Mouse (Mus musculus): Measurements from ENCODE around the gene Matn1. TPM values are rescaled to one million over a fixed set of nuclear protein-coding genes. Genes with fewer than 3 reads are reported as not detected.

Matn1 gene
- polyA plus RNA-seq, 1 experiment from 2014 or later, result 0.12 TPM

- no peaks in the 10 kb centered on the region for H3K27me3 ChIP-seq (ENCODE audit: control insufficient read depth, insufficient read depth, low read length)
- no peak for ATAC-seq (ENCODE audit: insufficient number of reproducible peaks, insufficient read depth, low FRiP score, low read depth)
- H3K4me3 ChIP-seq (ENCODE audit: low read depth, low read length), result no peak overlapping the region
- no peaks in the 10 kb centered on the region for H3K9me3 ChIP-seq (ENCODE audit: control insufficient read depth, low read depth, low read length)
- H3K4me2 ChIP-seq (replicated peaks; ENCODE audit: low read depth, low read length), result no peak overlapping the region
- H3K36me3 ChIP-seq (ENCODE audit: control insufficient read depth, insufficient read depth, low read length), result no peaks in the 10 kb centered on the region
- no peaks in the 10 kb centered on the region for H3K4me1 ChIP-seq (ENCODE audit: control insufficient read depth, insufficient read depth, low read length)
- H3K27ac ChIP-seq (ENCODE audit: low read length), result no peak overlapping the region
- H3K9ac ChIP-seq (replicated peaks; ENCODE audit: low read depth, low read length), result no peak overlapping the region
- WGBS, result 47% methylated on average over 12 of the region's 12 CpGs
Measured at GRCm38 (mm10) chr4:130920951-130921693, 23.1 kb upstream of the Matn1 start.

- H3K36me3 ChIP-seq (ENCODE audit: control insufficient read depth, insufficient read depth, low read length), result no peaks in the 10 kb centered on the region
- H3K4me2 ChIP-seq (replicated peaks; ENCODE audit: low read depth, low read length), result no peak overlapping the region
- H3K9me3 ChIP-seq (ENCODE audit: control insufficient read depth, low read depth, low read length), result no peaks in the 10 kb centered on the region
- no peak overlapping the region for H3K9ac ChIP-seq (replicated peaks; ENCODE audit: low read depth, low read length)
- H3K4me3 ChIP-seq (ENCODE audit: low read depth, low read length), result no peak overlapping the region
- H3K4me1 ChIP-seq (ENCODE audit: control insufficient read depth, insufficient read depth, low read length), result no peaks in the 10 kb centered on the region
- WGBS, result 84% methylated on average over 10 of the region's 10 CpGs
- no peaks in the 10 kb centered on the region for H3K27me3 ChIP-seq (ENCODE audit: control insufficient read depth, insufficient read depth, low read length)
- no peak overlapping the region for H3K27ac ChIP-seq (ENCODE audit: low read length)
- ATAC-seq (ENCODE audit: insufficient number of reproducible peaks, insufficient read depth, low FRiP score, low read depth), result no peak
Measured at GRCm38 (mm10) chr4:130921986-130922385, 22.2 kb upstream of the Matn1 start.

- no peaks in the 10 kb centered on the region for H3K4me1 ChIP-seq (ENCODE audit: control insufficient read depth, insufficient read depth, low read length)
- no peaks in the 10 kb centered on the region for H3K27me3 ChIP-seq (ENCODE audit: control insufficient read depth, insufficient read depth, low read length)
- H3K9ac ChIP-seq (replicated peaks; ENCODE audit: low read depth, low read length), result no peak overlapping the region
- 60% methylated on average over 6 of the region's 6 CpGs for WGBS
- H3K36me3 ChIP-seq (ENCODE audit: control insufficient read depth, insufficient read depth, low read length), result no peaks in the 10 kb centered on the region
- no peak overlapping the region for H3K4me2 ChIP-seq (replicated peaks; ENCODE audit: low read depth, low read length)
- H3K27ac ChIP-seq (ENCODE audit: low read length), result no peak overlapping the region
- no peak for ATAC-seq (ENCODE audit: insufficient number of reproducible peaks, insufficient read depth, low FRiP score, low read depth)
- no peaks in the 10 kb centered on the region for H3K9me3 ChIP-seq (ENCODE audit: control insufficient read depth, low read depth, low read length)
- no peak overlapping the region for H3K4me3 ChIP-seq (ENCODE audit: low read depth, low read length)
Measured at GRCm38 (mm10) chr4:130926274-130926673, 17.9 kb upstream of the Matn1 start.

- H3K4me3 ChIP-seq (ENCODE audit: low read depth, low read length), result no peak overlapping the region
- WGBS, result 83% methylated on average over 12 of the region's 12 CpGs
- no peak overlapping the region for H3K4me2 ChIP-seq (replicated peaks; ENCODE audit: low read depth, low read length)
- H3K27me3 ChIP-seq (ENCODE audit: control insufficient read depth, insufficient read depth, low read length), result no peaks in the 10 kb centered on the region
- no peaks in the 10 kb centered on the region for H3K4me1 ChIP-seq (ENCODE audit: control insufficient read depth, insufficient read depth, low read length)
- no peak for ATAC-seq (ENCODE audit: insufficient number of reproducible peaks, insufficient read depth, low FRiP score, low read depth)
- H3K9ac ChIP-seq (replicated peaks; ENCODE audit: low read depth, low read length), result no peak overlapping the region
- H3K36me3 ChIP-seq (ENCODE audit: control insufficient read depth, insufficient read depth, low read length), result no peaks in the 10 kb centered on the region
- no peak overlapping the region for H3K27ac ChIP-seq (ENCODE audit: low read length)
- no peaks in the 10 kb centered on the region for H3K9me3 ChIP-seq (ENCODE audit: control insufficient read depth, low read depth, low read length)
Measured at GRCm38 (mm10) chr4:130927821-130928220, 16.4 kb upstream of the Matn1 start.

- H3K4me2 ChIP-seq (replicated peaks; ENCODE audit: low read depth, low read length), result no peak overlapping the region
- ATAC-seq (ENCODE audit: insufficient number of reproducible peaks, insufficient read depth, low FRiP score, low read depth), result no peak
- H3K4me1 ChIP-seq (ENCODE audit: control insufficient read depth, insufficient read depth, low read length), result 0 out of 2 replicates have a peak, but pooled peaks cover 4% of the 10 kb centered on the region
- H3K4me3 ChIP-seq (ENCODE audit: low read depth, low read length), result no peak overlapping the region
- no peaks in the 10 kb centered on the region for H3K9me3 ChIP-seq (ENCODE audit: control insufficient read depth, low read depth, low read length)
- WGBS, result 40% methylated on average over 14 of the region's 14 CpGs
- no peaks in the 10 kb centered on the region for H3K36me3 ChIP-seq (ENCODE audit: control insufficient read depth, insufficient read depth, low read length)
- no peaks in the 10 kb centered on the region for H3K27me3 ChIP-seq (ENCODE audit: control insufficient read depth, insufficient read depth, low read length)
- no peak overlapping the region for H3K9ac ChIP-seq (replicated peaks; ENCODE audit: low read depth, low read length)
- H3K27ac ChIP-seq (ENCODE audit: low read length), result no peak overlapping the region
Measured at GRCm38 (mm10) chr4:130942644-130943043, 1.5 kb upstream of the Matn1 start.

GRCm38 (mm10) chr4:130944779-130945178, 594 bp downstream of the Matn1 start:
- H3K4me1 ChIP-seq (ENCODE audit: control insufficient read depth, insufficient read depth, low read length), result 0 out of 2 replicates have a peak, but pooled peaks cover 4% of the 10 kb centered on the region
- WGBS, result 72% methylated on average over 7 of the region's 7 CpGs
- no peak overlapping the region for H3K4me2 ChIP-seq (replicated peaks; ENCODE audit: low read depth, low read length)
- H3K9ac ChIP-seq (replicated peaks; ENCODE audit: low read depth, low read length), result no peak overlapping the region
- H3K9me3 ChIP-seq (ENCODE audit: control insufficient read depth, low read depth, low read length), result no peaks in the 10 kb centered on the region
- no peak overlapping the region for H3K4me3 ChIP-seq (ENCODE audit: low read depth, low read length)
- no peaks in the 10 kb centered on the region for H3K36me3 ChIP-seq (ENCODE audit: control insufficient read depth, insufficient read depth, low read length)
- ATAC-seq (ENCODE audit: insufficient number of reproducible peaks, insufficient read depth, low FRiP score, low read depth), result no peak
- no peak overlapping the region for H3K27ac ChIP-seq (ENCODE audit: low read length)
- no peaks in the 10 kb centered on the region for H3K27me3 ChIP-seq (ENCODE audit: control insufficient read depth, insufficient read depth, low read length)

GRCm38 (mm10) chr4:130947094-130947647, 3.0 kb downstream of the Matn1 start:
- H3K4me3 ChIP-seq (ENCODE audit: low read depth, low read length), result no peak overlapping the region
- no peaks in the 10 kb centered on the region for H3K9me3 ChIP-seq (ENCODE audit: control insufficient read depth, low read depth, low read length)
- H3K4me1 ChIP-seq (ENCODE audit: control insufficient read depth, insufficient read depth, low read length), result 0 out of 2 replicates have a peak, but pooled peaks cover 4% of the 10 kb centered on the region
- no peaks in the 10 kb centered on the region for H3K36me3 ChIP-seq (ENCODE audit: control insufficient read depth, insufficient read depth, low read length)
- H3K9ac ChIP-seq (replicated peaks; ENCODE audit: low read depth, low read length), result no peak overlapping the region
- no peak overlapping the region for H3K4me2 ChIP-seq (replicated peaks; ENCODE audit: low read depth, low read length)
- H3K27me3 ChIP-seq (ENCODE audit: control insufficient read depth, insufficient read depth, low read length), result no peaks in the 10 kb centered on the region
- WGBS, result 26% methylated on average over 13 of the region's 13 CpGs
- no peak overlapping the region for H3K27ac ChIP-seq (ENCODE audit: low read length)
- ATAC-seq (ENCODE audit: insufficient number of reproducible peaks, insufficient read depth, low FRiP score, low read depth), result no peak

- no peak overlapping the region for H3K9ac ChIP-seq (replicated peaks; ENCODE audit: low read depth, low read length)
- H3K9me3 ChIP-seq (ENCODE audit: control insufficient read depth, low read depth, low read length), result no peaks in the 10 kb centered on the region
- no peaks in the 10 kb centered on the region for H3K27me3 ChIP-seq (ENCODE audit: control insufficient read depth, insufficient read depth, low read length)
- WGBS, result 79% methylated on average over 35 of the region's 35 CpGs
- H3K4me1 ChIP-seq (ENCODE audit: control insufficient read depth, insufficient read depth, low read length), result no peaks in the 10 kb centered on the region
- no peak overlapping the region for H3K27ac ChIP-seq (ENCODE audit: low read length)
- no peak overlapping the region for H3K4me3 ChIP-seq (ENCODE audit: low read depth, low read length)
- peak; percentile 18; the same call in 1 of the 2 replicates for ATAC-seq (ENCODE audit: insufficient number of reproducible peaks, insufficient read depth, low FRiP score, low read depth)
- H3K4me2 ChIP-seq (replicated peaks; ENCODE audit: low read depth, low read length), result no peak overlapping the region
- no peaks in the 10 kb centered on the region for H3K36me3 ChIP-seq (ENCODE audit: control insufficient read depth, insufficient read depth, low read length)
Measured at GRCm38 (mm10) chr4:130949821-130950384, 5.7 kb downstream of the Matn1 start.

Measured in stomach, embryonic 14.5 days (tissue).